Mouse (Mus musculus): ENCODE results near the gene Ppp1r10.

Gene Ppp1r10

DNA sequence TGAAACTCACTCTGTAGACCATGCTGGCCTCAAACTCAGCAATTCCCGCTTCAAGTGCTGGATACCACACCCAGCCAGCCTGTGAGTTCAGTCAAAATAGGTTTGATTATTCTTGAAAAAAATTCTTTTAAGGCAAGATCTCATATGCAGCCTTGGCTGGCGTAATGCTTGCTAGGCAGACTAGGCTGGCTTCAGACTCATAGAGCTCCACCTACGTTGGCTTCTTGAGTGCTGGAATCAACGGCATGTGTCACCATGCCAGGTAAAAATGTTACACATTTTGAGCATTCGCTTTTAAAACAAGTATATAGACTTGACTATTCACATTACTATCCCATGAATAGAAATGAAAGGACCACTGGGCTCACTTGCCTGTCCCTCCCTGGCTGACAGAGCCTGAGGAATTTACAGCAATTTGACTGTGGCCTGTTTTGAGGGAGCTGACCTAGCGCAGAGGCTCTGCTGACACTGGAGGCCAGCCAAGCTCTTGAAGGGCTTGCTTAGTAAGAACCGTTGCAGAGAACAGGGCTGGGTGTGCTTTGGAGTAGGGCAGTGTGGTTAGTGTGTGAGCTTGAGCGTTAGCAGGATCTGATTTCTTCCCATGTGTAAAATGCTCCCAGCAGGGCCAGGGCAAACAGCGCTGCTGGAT lies 12.8 kb upstream of the Ppp1r10 start:
- no peak for DNase-seq

DNA sequence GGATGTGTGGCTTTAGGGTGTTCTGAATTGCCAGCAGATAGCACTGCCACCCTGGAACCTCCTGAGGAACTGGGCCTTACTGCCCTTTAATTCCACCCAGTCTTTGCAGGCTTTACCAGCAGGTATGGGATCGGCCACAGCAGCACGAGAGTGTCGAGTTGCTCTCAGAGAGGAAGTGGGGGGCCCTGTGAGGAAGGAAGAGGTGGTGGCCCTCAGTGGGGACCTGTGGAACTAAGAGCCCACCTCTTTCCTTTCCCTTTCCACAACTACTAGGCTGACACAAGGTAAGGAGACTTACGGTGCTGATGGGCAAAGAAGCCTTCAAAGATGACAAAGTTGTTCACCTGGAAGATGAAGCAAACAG lies 12.3 kb upstream of the Ppp1r10 start:
- DNase-seq: no peak

DNA sequence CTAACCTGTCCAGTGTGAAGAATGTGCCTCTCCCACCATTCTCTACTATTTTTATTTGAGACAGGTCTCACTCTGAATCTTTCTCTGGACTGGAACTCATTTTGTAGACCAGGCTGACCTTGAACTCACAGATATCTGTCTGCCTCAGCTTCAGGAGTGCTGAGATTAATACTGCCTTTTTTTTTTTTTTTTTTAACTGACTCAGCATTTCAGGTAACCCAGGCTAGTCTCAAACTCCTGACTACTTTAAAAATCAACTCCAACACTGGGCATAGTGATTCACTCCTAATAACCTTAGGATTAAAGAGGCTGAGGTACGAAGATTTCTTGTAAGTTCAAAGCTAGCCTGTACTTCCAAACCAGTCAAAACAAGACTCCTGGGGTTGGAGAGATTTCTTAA lies 10.6 kb upstream of the Ppp1r10 start:
- no peak for DNase-seq

DNA sequence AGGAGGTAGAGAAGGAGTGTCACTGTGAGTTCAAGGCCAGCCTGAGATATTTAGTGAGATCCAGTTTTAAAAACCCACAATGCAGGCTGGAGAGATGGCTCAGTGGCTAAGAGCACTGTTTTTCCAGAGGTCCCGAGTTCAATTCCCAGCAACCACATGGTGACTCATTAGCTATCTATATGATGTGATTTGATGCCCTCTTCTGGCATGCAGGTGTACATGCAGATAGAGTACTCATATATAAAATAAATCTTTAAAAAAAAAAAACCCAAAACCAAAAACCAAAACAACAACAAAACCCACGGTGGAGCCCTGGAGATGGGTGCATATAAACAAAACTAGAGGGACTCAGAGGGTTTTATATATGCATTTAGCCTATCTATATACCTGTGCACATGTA lies 8.6 kb upstream of the Ppp1r10 start:
- DNase-seq: no peak

DNA sequence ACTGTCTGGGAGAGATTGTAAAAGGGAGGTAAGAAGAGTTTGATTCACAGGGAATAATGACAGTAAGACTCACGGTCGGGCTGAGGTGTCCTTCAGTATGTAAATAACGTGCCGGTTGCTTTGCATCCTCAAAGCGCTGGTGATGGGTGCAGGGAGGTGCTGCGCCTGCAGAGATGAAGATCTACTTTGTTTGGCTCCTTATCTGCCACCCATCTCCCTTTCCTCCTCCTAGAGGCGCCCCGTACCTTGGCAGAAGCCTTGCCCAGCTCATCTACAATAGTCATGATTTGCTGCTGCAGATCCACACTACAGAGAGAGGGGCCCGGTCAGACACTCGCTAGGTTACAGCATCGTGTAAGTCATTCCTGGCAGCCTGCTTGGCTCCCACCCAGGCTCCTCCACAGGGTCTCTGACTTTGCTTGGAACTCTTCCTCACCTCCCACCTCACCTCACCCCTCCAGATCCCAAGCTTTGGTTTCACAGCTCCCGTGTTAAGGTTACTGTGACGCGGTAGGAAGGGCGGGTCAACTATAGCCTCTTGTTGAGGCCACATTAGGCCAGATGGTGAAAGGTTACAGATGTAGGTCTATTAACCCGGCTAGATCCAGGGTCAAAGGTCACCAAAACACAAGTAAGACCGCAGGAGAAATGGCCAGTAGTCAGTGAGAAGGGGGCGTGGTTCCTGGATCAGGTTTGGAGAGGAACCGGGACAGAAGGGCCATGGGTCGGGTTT lies 6.9 kb upstream of the Ppp1r10 start:
- DNase-seq: no peak

DNA sequence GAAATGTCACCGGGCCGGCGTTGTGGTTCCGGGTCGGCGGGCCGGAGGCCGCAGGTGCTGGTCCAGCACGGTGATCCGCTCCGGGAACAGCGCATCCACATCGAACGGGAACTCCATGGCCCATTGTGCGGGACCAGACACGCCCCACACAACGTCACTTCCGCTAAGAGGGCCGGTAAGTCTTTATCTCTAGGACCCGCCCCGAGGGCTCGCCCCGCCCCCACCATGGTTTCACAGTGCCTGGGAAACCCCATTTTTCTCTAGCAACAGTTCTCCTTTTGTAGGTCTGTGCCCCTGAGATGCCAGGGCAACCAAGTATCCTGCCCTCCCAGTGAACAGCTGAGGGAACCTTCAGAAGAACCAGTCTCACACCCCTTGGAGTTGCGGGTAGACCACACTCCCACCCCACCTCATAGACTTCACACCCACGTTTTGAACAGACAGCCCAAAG lies 6.3 kb upstream of the Ppp1r10 start, which contains the start of gene Atat1:
TSS of gene Atat1 (minus strand) at position 157 of the 451 bp plus-strand sequence.
- peak; percentile 88 for DNase-seq

DNA sequence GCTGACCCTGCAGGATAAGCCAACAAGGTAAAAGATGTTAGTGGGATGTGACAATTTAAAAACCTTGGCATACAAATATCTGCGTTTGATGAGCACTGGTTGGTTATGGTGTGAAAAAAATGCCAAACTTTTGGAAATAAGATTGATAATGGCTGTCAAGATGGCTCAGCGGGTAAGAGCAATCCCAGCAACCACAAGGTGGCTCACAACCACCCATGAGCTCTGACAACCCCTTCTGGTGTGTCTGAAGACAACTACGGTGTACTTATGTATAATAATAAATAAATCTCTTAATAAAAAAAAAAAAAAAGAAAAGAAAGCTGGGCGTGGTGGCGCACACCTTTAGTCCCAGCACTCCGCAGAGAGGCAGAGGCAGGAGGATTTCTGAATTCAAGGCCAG lies 1.3 kb upstream of the Ppp1r10 start:
- DNase-seq: no peak

DNA sequence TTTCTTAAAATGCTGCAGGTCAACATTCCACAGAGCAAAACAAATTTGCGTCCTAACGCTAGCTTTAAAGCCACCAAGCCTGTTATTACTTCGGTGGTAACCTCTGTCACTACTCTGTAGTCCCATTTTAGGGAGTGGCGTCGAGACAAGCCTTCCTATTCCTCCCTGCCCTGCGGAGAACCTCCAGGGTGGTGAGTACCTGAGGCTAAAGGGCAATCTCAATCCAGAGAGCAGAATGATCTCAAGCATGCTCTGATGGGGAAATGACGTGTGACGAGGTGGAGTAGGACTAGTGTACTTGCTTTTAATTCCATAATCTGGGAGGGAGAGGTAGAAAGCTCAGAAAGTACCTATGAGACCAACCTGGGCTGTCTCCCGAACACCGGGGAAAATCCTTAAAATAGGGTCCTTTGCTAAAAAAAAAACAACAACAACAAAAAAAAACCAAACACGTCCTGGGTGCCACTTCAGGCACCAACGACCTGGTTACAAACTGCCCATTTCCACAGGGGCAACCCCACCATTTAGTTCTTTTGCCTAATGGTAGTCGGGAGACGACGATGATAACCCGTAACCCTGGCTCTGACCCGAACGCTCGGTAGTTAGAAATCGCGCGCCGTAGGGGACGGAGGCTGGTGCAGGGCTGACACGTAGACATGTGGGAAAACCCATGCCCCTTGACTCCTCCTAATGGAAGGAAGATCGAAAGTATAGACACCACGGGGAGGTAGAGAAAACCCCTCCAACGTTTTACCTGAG lies 517 bp upstream of the Ppp1r10 start:
- no peak for DNase-seq

DNA sequence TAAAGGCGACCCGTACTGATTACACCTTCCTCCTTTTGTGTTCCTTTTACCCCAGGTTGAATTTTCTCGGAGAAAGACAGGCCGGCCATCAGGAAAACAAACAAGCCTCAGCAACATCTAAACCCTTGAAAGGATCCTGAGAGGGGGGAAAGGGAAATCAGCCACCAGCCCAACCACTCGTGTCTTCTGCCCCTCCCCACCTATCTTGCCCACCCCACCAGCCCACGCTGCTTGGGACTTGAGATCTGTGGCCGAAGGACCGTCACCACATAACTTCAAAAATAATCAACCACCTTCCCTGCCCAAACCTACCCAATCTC lies 869 bp downstream of the Ppp1r10 start:
- DNase-seq: no peak

DNA sequence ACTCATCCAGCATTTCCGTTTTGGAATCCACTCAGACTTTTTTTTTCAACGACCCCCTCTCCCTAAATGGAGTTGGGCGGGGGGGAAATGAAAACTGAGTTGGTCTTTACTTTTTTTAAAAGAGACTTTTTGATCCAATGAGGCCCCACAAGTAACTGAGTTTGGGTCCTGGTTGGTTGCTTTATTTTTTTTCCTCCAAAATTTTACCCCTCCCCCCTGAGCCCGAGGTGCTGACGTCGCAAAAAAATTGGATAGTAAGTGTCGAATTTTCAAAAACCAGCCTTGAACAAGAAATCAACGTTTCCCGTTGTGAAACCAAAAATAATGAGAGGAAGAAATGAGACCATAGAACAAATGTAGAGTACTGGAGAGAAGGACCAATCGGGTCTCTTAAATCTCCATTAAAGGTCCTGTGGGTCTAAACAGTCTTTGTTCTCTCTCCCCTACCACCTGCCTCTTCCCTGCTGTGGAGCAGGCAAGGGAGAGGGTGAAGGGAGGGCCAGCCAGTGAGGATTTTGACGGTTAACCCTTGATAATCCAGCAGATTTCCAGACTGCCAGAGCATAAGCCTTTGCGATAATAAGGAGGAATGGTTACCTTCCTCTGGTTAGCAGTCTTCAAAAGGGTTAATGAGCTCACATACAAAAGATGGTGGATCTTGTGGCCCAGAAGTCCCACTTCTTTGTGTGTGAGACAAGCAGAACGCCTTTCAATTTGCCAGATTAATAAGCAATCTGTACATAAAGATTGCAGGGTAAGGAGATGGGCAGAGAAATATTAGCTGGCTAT lies 1.4 kb downstream of the Ppp1r10 start:
- DNase-seq: no peak

DNA sequence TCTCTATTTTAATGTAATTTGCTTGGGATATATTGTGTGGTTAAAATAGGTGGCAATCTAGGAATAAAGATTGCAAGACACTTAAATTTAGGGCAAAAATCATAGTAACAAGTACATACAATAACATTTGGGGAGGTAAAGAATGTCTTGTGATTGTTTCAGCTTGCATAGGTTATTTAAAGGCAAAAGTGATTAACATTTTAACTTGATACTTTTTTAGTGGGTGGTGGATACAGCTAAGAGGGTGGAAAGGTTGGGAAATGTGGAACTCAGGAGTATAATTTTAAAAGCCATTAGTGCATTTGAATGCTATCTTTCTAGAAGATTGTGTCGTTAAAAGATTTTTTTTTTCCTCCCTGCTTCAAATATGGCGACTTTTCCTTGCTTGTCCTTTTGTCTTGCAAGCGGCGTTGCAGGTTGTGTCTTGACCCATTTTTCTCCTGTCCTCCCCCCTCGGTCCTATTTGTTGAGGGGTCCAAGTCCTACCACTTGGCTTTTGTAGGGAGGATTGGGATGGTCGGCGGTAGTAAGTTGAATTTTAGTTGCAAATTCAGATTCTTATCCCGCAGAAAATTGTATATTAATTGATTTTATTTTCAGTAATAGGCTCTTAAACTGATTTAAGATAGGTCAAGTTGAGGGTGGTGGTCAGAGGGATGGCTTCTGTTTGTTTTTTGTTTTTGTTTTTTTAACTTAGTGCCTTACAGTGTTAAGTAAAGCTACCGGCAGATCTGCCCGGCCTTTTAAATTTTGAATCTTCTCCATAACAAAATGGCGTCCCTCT lies 2.2 kb downstream of the Ppp1r10 start:
- no peak for DNase-seq

DNA sequence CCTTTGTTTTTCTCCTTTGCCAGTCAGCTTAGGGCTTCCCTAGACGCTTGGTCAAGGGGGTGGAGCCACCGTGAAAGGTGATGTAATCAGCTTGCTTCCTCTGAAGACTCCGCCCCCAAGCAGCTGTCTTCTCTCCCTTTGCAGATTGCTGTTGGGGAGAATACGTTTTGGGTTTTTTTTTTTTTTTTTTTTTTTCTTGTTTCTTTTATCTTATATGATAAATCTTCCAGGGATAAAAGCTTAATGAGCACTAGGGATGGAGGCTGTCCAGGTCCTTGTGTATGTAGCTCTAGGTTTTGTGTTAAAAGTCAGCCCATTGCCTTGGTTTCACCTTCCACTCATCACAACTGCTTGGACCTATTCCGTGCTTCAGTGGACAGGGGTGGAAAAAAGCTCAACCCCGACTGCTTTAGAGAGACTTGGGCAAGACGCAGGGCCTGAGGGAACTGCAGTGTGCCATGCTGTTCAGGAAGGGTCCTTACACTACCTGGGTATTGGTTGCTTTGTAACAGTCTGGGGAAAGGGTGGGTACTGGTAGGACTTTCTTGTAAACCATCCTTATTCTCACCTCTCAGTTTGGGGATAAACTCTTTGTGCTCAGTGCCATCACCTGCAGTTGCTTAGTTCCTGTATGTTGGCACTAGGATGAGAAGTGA lies 3.0 kb downstream of the Ppp1r10 start:
- DNase-seq: peak; percentile 92

DNA sequence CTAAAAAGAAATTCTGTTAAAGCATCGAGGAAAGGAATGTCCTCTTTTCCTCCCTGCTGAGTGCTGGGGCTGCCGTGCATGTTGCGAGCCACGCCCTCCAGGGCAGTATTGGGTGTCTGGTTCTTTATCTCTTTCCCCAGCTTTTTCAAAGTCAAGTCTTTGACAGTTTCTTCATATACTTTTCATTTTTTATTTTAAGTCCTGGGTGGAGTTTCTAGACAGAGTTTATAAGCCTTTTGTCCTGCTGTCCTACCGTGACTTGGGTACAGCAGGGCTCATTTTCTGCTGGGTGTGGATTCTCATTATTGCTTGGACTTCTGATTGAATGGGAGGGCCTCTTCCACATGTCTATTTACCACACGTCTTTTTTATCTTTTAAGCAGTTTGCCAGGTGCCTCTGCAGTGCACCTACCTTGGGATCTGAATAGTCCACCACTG lies 3.6 kb downstream of the Ppp1r10 start:
- no peak for DNase-seq

DNA sequence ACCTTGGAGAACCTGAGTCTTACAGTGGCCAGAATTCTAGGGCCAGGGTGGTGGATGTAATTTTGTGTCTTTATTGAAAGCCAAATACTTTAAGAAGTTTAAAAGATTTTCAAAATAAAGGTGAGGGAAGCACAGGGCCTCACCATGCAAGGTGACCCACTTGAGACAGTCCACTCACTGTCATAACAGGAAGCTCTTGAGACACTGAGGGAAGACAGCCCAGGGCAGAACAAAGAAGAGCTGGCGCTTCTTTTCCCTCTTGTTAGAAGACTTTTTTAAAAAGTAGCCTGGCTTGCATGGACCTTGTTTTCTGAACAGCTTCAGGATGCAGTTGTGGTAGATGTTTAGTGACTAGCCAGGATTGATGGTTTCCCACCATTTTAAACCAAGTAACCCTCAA lies 4.2 kb downstream of the Ppp1r10 start:
- DNase-seq: no peak

DNA sequence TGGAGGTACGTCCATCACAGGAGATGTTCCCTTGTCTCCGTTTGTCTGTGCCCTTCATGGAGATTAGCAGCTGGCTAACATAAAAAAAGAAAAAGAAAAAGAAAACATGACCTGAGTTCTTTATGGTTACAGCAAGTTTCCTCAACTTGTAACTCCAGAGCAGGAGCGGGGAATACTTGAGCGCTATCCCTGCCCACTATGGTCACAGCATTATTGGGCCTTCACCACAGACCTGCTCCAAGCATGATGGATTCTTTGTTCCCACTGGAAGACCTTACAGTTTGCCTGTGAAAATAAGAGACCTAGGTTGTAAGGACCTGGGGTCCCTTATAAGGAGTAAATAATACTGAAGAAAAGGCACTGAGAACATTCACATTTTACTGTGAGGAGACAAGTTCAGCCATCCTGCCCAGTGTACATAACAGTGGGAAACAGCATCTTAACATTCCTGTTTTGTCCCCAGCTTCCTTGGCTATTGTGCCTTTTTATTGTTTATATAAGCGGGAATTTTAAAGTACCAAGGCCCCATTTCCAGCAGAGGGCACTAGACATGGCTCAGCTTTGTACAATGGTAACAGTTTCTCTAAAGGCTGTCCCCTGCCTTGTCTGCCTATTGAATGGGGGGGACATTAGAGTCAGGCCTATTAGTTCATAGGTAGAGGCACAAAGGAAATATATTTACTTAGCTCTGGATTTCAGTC lies 4.8 kb downstream of the Ppp1r10 start:
- no peak for DNase-seq

DNA sequence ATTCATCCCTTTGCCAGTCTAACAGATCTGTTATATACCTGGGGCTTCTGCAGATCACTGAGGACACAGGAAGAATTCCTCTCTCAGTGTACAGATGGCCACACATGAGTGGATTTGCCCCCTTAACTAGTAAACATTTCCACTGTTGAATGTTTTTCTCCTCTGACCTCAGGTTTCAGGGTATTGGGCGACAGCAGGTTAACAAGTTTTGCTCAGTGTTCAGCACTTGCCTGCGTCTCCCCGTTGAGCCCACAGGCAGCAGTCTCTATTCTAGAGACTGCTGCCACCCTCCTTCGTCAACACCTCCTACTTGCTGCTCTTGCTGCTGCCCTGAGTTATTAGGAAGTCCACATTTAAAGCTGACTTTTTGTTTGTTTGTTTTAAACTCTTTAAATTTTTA lies 5.5 kb downstream of the Ppp1r10 start:
- DNase-seq: no peak

DNA sequence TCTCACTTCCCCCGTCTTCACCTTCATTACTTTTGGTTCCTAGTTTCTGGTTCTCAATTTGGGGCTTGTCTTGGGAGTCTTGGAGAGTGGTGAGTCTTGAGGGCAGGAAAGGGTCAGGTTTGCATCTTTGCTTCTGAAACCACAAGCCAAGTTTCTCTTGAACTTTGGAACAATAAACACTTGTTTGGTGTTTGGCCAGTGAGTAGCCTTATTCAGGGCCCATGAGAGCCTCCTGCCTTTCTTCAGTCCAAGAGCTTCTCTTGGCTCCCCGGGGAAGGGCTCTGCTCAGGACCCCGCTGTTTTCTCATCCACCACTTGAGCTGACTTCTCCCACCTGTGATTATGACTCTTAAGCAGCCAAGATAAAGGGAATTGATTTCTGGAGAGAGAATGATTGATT lies 6.3 kb downstream of the Ppp1r10 start:
- no peak for DNase-seq

DNA sequence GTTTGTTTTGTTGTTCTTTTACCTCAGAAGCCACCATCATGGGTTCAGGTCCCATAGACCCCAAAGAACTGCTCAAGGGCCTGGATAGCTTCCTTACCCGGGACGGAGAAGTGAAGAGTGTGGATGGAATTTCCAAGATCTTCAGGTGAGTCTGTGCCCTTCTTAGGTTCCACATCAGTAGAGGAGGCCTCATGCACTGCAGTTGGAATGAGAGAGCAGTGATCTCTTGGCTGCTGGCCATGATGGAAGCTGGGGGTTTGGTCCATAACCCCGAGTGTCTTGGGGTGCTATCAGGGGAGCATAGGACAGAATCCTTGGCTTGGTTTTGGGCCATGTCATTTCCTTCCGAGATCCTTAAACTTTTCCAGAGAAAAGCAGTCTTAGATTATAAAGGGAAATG lies 7.0 kb downstream of the Ppp1r10 start:
- DNase-seq: no peak

DNA sequence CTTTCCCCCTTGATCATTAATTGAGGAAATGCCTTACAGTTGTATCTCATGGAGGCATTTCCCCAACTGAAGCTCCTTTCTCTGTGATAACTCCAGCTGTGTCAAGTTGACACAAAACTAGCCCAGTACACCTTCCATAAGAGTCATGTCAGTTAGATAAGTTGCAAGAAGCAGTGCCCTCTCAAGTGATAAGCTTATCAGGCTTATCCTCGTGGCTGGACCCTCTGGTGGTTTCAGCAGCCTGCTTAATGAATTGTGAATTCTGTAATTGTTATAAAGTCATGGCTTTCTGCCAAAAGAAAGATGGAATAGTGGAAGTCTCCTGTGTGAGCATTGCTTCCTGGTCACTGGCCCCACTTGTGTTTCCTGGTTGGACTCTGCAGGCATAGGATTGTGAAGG lies 11.2 kb downstream of the Ppp1r10 start:
- no peak for DNase-seq

DNA sequence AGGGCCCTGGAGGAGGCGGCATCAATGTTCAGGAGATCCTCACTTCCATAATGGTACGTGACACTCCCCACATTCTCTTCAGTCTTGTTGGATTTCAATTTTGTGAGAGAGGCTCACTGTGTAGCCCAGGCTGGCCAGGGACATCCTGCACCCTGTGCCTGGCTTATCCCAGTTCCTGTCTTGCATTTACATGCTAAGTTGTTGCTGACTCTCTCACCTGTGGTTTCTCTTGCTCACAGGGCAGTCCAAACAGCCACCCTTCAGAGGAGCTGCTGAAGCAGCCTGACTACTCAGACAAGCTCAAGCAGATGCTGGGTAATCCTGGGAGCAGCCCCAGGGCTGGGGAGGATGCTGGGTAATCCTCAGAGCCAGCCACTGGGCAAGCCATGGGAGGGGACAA lies 13.3 kb downstream of the Ppp1r10 start:
- DNase-seq: no peak

DNA sequence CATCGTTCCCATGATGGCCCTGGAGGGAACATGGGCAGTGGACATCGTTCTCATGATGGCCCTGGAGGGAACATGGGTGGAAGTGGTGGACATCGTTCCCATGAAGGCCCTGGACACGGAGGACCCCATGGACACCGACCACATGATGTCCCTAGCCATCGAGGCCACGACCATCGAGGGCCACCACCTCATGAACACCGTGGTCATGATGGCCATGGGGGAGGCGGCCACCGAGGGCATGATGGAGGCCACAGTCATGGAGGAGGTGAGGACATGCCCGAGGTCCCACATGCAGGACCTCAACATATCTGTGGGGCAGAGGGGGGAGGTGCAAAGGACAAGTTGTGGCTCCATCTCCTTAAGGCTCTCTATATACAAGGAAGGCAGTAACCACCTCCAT lies 14.4 kb downstream of the Ppp1r10 start:
- no peak for DNase-seq

Data from right cerebral cortex, postnatal 25 days (tissue).